Mouse (Mus musculus): ENCODE data around the gene Lpp.

The Lpp gene

DNA sequence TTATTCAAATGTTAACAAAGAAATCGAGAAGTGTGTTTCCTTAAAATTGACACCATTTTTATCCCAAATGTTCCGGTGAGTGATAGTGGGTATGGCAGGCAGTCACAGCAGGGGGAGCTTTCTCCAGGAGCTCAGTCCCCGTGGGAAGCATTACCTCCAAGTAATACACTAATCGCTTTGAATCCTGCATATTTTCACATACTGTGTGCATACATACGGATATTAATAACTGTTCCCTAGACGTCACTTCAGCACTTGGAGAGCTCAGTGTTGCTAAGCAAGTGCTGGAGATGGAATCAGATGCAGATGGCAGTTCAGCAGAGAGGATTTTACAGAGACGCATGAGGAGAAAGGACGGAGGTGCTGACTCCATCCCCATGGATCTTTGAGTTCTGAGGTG lies 487.4 kb downstream of the Lpp start:
- DNase-seq (ENCODE audit: low spot score) = no peak

DNA sequence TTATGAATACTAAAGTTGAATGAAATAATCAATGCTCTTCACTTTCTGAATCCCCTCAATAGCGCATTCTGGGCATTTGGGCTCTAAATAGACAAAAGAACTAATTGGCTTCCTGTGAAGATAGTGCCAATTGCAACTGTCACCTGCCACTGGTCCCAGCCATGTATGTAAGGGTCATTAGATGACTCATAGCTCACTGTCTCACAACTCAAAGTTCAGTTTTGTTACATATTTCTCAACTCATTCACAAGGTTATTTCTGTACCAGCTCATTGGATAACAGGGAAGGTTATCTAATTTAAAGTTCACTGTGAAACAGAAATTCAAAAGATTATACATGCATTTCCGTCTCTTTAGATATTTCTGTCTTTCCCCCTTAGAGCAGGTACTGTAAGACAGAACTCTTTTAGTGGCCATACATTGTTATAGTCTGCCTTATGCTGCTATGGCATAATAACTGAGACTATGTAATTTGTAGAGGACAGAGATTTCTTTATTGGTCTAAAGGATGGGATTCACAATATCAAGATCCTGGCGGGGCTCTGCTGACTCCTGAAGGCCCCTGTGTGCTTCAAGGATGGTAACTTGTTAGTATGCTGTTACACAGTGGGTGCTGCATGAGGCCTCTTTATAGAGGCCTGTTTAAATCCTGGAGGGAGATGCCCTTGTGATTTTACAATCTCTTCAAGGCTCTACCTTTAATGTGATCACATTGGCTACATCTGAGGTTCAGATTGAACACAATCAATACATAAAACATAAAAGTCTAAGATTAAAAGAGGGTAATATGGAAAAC lies 488.9 kb downstream of the Lpp start:
- DNase-seq (ENCODE audit: low spot score) = no peak

DNA sequence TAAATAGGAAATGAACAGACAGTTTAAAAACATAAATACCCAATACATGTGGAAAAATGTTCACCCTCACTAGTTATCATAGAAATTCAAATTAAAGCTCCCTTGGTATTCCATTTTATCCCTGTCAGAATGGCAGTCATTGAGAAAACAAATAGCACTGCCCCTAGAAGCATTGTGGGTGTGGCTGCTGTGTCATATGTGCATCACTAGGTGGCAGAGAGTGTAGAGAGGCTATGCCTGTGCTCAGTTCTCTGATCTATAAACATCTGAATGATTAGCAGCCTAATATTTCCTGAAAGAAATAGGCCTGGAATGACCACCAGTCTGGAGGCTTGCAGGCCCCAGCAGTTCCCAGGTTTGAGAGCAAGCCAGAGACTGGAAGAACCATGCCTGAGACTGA lies 490.7 kb downstream of the Lpp start:
- DNase-seq (ENCODE audit: low spot score) = no peak

DNA sequence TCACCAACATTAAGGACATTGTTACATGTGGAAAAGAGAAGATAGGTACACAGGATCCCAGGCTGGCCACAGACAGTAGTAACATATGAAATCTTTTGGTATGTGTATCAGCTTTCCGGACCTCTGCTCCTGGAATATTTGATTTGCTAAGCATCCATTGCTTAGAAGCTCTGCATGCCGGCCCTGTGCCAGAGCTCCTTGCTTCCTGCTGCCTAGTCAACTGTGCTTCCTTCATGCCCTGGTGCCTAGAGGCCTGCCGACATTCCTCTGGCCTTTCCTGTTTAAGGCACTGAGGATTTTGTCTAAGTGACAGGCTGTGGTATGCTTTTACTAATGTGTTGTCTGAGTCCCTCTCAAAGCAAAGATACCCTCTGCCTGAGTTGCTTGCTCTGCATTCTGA lies 493.0 kb downstream of the Lpp start:
- DNase-seq (ENCODE audit: low spot score) = no peak

DNA sequence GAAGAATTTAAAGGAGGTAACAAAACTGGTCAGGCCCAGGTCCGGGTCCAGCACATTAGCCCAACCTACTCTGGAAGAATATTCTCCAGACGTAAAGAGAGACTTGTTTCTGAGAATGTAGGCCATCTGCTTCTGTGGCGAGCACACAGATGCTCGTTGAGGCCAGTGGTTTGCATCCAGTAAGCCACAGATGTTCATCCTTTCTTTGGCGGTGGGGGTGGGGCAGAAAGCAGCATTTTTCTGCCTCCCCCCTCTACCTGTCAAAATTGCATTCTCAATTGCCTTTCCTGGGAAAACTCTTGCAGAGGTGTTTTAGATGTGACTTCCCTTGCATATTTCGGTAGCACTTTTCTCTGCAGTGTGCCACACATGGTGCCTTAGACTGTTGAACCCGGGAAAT lies 493.6 kb downstream of the Lpp start:
- DNase-seq (ENCODE audit: low spot score) = no peak

DNA sequence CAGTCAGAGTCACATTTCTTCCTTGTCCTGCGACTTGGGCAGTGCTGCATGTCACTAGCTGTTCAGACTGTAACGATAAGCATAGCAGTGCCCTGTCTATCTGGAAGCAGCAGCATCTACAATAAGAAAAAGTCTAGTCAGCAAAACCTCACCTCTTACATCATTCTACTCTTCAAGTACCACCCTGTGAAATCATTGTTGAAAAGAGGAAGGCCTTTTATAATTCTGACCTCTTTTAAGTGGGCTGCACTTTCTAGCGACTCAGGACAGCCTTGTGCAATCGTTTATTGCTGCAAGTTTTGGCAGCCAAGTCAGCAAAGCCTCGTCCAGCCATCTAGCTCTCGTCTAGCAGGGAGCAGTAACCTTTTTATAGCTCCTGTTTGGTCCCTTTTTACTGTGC lies 498.1 kb downstream of the Lpp start:
- DNase-seq (ENCODE audit: low spot score) = no peak

DNA sequence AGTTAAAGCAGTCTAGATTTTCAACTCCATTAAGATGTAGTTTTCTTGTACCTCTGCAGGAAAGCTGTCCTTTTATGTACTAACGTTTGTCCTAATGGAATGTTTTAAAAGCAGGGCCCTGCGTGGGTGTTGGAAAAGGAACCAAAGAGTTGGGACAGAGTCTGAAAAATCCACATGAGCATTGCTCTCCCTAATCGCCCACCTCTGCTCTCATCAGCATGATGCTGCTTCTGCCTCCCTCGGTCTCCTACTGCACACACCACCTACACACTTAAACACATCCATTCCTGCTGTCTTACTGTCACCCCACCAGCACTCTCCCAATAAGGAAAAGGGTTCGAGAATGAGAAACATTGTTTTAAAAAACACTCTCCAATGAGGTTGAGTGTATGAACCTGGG lies 501.9 kb downstream of the Lpp start:
- DNase-seq (ENCODE audit: low spot score) = no peak

DNA sequence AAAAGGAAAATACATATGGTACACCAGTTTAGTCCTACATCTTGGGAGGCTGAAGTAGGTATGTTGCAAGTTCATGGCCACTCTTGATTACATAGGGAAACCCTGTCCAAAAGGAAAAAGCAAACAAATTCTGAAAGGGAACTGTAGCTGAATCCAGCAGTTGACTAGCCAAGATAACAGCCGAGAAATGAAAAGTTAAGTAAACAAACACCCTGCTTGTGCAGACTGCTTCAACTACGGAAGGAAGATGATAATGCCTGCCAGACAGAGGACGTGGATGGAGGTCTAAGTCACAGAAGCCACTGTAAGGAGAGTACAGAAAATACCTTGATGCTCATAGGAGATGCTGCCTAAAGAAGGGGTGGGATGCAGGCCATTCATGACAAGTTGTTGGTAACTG lies 504.3 kb downstream of the Lpp start:
- DNase-seq (ENCODE audit: low spot score) = no peak

DNA sequence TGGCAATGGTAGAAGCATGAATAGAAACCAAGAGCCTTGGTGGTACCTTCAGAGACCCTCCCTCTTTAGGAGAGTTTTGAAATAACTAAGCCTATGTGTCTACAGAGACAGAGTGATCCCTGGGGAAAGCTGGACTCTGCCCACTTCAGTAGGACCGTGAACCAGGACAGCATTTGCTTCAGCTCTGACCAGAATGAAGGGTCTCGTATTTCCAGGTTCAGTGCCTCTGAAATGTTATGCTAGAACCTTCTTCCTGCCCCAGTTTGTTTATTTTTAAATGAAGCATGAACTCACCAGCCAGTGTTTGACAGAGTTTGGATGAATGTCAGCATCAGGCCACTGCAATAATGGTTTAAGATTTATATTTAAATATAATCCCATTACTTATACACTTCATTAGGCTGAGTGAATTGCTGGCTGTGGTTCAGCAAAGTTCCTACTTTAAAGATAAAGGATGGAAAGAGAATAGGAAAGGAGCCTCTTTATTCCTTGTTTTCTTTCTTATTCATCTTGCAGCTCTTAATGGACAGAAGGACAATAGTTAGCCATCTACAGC lies 507.0 kb downstream of the Lpp start:
- no peak for DNase-seq (ENCODE audit: low spot score)

DNA sequence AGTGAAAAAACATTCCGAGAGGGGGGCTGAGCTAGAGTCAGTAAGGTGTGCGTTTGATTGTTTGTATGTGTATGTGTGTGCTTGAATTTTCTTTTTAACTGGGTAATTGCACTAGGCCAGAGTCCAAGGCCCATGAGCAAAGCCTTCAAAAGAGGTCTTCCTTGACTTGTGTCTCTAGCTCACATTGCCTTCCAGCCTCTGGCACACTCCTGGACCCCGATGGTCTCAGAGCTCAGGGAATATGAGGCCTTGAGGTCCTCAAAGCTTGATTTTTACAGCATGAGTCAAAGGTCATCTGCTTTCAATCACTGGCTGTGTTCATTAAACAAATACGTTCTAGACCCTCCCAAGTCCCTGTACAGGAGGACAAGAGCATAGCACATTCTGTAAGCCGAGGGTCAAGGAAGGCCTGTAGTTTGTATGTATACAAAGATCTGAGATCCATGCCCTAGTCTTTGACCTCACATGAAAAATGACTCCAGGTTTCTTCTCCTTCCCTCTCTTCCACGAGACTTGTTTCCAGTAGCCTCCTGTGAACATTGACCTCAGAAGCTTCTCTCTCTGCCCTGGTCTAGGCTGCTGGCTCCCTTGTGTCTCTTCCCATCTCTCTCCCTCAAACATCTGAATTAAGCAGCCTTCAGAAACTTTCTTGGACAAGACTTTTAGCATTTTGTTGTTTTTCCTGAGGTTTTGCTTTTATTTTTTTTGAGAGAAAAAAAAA lies 508.0 kb downstream of the Lpp start:
- DNase-seq (ENCODE audit: low spot score) = no peak

DNA sequence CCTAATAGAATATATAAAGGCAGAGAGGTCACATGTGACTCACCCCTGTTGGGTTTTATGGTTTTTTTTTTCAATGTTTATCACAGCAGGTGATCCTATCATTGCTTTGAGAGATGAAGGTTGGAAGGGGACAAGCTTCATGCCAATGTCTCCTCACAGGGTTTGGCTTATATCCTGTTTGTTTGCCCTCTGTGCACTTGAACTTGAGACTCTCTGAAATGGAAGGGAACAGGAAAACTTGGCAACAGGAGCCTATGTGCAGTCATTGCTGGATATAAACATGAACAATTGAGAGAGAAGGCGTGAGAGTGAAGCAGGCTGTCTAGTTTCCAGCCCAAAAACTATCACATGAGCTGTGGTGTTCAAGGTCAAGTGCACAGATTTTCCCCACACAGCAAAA lies 508.8 kb downstream of the Lpp start:
- no peak for DNase-seq (ENCODE audit: low spot score)

DNA sequence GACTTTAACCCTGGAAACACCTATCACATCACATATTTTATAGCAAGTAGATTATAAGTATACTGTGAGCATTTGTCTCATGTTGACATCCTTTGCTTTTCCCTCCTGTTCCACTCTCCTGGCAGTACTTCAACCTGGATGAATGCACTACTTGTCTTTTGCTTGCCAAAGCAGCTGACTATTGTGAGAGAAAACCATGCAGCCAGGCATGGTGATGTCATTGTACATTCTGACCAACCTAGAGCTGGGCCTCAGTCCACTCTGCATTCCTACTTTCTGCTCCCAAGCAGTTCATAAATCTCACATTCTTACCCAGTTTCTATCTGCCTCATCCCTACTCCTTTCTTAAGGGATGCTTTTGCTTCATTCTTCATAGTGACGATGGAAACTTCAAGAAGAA lies 515.6 kb downstream of the Lpp start:
- DNase-seq (ENCODE audit: low spot score) = no peak

DNA sequence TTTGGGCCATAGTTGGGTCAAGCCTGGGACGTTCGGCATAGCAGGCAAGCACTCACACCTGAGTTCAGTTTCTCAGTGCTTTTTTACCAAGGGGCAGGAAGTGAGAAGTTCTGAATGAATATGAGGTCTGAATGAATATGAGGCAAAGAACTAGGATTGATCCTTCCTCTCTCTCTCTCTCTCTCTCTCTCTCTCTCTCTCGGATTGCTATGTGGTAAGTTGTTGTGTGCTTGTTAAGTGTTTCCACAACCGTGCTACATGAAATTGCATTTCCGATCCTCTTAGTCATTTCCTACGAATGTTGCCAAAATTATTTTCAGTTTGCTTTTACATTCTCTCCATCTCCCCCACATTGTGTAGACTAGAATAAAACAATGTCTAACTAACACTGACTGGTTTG lies 517.0 kb downstream of the Lpp start:
- DNase-seq (ENCODE audit: low spot score) = no peak

DNA sequence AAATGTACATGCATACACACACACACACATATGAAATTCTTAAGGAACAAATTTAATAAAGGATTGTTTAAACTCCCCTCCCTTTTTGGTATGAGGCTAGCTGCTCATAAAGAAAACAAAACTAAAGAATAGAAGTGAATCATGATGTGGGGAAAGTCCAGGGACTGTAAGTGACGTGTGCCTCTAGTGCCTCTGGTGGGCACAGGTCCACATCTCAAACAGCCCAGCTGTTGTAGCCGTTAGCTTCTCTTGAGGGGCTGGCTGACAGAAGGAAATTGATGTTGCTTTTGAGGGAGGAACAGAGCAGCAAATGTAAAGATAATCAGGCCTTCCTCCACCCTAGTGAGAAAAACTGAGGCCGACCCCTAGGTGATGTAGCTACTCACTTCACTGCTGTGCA lies 517.5 kb downstream of the Lpp start:
- peak; percentile 23 for DNase-seq (ENCODE audit: low spot score)

DNA sequence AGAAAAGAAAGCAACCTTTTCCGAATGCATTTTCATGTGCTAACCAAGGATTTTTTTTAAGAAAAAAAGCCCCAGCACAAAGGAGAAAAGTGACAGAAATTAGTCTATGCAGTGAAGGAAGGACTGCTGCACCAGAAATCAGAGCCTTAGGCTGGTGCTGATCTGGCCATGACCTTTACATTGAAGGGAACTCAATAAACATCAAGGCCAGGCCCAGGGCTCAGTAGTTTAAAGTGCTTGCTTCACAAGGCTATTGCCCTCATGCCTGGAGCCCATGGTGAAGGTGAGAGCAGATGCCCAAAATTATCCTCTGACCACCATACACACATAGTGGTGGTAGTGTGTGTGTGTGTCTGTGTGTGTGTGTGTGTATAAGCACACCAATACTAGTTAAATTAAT lies 519.1 kb downstream of the Lpp start:
- no peak for DNase-seq (ENCODE audit: low spot score)

DNA sequence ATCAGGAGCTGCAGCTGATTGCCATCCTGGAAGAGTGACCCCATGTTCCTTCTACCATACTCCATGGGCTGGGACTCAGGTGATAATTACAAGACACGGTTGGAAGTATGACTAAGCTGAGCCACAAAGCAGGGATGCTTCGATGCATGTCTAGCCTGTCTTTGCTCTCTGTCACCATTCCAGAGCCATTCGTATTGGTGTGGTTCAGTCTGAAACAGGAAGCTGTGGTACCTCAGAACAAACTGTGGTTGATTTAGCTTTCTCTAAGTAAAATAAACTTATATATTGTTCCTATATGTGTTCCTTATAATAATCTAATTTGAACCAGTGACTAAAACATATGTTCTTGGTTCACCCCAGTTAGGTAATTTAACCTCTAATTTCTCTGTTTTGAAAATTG lies 519.7 kb downstream of the Lpp start:
- DNase-seq (ENCODE audit: low spot score) = no peak

DNA sequence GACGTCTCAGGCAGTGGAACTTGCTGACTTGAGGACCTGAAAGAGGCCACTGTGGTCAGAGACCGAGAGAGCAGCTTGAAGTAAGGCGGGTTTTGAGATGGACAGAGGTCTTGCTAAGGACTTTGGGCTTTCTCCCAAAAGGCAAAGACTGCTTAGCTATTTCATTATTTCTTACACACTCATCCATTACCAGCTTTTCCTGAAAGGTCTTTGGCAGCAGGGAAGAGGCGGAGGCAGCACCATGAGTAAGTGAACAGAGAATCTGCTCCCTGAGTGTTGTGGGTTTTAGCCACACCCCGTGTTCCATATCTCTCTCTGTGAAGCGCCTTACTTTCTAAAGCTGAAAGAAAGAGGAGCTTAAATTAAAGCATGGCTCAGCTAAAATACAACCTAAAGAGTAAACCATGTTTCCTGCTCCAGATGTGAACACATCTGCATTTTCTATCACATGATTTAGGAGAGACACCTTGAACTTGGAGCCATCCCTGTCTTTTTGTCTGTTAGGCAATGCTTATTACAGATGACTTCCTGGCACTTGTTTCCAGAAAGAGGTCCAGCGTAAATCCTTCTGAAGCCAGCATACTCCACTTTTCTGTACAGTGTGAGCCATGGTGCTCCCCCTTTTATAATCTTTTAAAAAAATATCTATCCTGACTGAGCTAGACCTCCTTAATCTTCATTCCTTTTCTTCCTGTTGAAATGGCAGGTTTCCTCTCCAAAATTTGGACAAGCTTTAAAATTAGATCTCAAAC lies 520.5 kb downstream of the Lpp start:
- no peak for DNase-seq (ENCODE audit: low spot score)

DNA sequence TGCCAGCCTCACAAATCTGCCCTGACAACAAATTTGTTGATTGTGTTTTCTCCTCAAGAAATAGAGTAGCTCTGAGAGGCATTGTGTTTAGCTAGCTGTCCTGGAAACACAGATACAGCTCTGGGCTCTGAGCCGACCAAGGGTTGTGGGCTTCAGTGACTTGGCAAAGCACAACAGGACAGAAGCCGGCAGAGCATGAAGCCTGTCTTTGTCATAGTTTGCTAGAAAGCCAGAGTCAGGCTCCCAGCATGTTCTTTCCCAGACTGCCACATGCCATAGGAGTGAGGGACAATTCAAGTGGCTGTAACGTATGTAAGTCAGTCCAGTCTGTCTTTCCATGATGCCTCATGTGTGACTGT lies 521.1 kb downstream of the Lpp start:
- DNase-seq (ENCODE audit: low spot score) = peak; percentile 21

DNA sequence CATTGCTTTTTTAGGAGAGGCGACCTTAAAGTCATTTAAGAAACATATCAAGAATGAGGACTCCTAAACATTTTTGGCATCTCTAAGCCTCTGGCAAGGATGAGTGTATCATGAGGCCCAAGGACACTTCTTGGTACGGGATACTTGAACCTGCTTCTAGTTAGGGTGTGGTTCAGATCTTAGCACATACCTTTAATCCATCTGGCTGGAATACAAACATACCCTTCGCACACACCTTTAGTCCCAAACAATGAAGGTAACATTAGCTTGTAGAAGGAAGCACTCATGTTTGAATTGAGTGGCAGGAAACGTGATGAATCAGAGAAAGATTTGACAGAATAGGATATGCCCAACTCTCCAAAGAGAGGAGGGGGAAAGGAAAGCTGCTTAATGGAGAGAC lies 522.2 kb downstream of the Lpp start:
- no peak for DNase-seq (ENCODE audit: low spot score)

DNA sequence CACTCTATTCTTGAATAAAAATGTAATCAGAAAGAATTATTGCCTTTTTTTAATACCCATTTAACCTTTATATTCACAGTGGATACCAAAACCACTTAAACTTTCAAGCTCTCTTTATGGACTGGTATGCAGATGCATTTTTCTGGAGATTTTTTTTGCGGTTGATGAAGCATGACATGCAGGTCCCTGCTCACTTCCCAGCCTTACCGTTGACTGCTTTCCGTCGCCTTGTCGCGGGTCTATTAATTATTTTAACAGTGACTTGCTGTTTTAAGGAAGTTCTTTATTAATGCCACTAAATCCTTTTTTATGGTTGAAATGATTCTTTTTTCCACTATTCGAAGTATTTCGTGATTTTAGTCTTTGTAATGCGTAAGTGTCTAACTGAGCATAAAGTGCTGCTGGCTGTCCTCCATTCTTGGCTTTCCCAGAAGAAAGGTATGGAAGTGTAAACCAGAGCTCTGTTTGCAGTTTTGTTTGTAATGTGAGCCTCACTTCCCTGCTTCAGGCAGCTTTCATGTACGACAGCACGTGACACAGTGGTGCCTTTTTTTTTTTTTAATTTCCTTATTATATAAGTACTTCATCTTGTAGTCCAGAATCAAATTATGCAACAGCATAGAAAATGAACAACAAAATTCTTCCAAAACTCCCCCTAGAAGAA lies 526.2 kb downstream of the Lpp start:
- peak; percentile 48 for DNase-seq (ENCODE audit: low spot score)

DNA sequence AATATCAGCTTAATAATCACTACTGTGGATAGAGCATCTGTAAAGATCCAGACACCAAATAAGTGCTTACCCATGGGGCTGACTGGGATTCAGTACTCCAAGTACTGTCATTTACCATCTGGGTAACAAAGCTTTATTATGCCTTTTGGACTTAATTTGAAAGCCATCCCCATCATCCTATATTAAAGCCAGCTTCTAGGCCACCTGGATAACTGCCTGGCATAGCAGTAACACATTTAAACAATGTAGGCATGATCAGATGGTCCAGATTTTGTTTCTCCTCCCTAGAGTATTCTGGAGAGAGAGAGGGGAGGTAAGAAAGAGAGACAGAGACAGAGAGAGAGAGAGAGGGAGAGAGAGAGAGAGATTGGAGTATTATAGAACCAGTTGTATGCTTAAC lies 536.8 kb downstream of the Lpp start:
- no peak for DNase-seq (ENCODE audit: low spot score)

DNA sequence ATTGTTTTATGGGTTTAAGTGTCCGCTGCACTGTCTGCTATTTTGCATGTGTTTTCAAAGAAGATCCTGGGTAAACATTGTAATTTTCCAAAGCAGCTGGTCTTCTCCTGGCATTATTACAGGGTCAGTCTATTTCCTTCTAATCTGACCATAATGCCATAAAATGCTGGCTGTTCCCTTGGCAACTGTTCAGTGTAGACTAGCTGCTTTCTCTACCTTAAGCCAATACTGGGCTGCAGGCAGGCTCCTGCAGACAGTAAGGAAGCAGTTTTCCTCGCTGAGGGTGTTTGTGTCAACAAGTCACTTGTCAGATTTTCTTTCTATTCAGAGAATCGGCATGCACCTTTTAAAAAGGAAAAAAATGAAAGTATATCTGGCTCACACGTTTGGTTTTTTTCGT lies 537.3 kb downstream of the Lpp start:
- DNase-seq (ENCODE audit: low spot score) = no peak

Data from retina, embryonic 14.5 days (tissue).